Mouse (Mus musculus): Measurements from ENCODE around the gene Ptprt.

- TF ChIP-seq CTCF (IDR thresholded peaks at IDR 0.05 in 2 of 3, conservative IDR thresholded peaks at IDR 0.05 in 1 of 3; ENCODE audit: control insufficient read depth in 1 of 3, insufficient read depth in 1 of 3, low read depth in 2 of 3, low read length in 3 of 3, poor library complexity in 1 of 3, severe bottlenecking in 1 of 3) (no peak), EP300 (IDR thresholded peaks at IDR 0.05; ENCODE audit: low read depth in 1 of 2, low read length in 2 of 2) (no peak), POLR2A (IDR thresholded peaks at IDR 0.05; ENCODE audit: control insufficient read depth in 1 of 2, insufficient read depth in 1 of 2, low read depth in 1 of 2, low read length in 2 of 2, poor library complexity in 1 of 2) (no peak), GATA1 (IDR thresholded peaks at IDR 0.05; ENCODE audit: low read depth, low read length) (no peak), CHD2 (IDR thresholded peaks at IDR 0.05; ENCODE audit: low read length) (no peak), MAX (IDR thresholded peaks at IDR 0.05; ENCODE audit: low read length) (no peak), SMC3 (IDR thresholded peaks at IDR 0.05; ENCODE audit: low read depth, low read length) (no peak), POLR2AphosphoS2 (IDR thresholded peaks at IDR 0.05; ENCODE audit: low read length) (no peak), E2F4 (IDR thresholded peaks at IDR 0.05; ENCODE audit: borderline replicate concordance, low read depth, low read length) (no peak)
These were observed 242.8 kb downstream of the Ptprt start for GRCm38 (mm10) chr2:162418181-162418580.
